Mouse (Mus musculus) NIH3T3 (cell line): ENCODE results near the gene Pld1.
A peak's percentile ranks its signal among the peaks of the same experiment; 100 is the strongest.
"Not testable (repeated sequence)": the region's sequence is repeated elsewhere in the genome, so short reads cannot be mapped to it uniquely, and the experiment has no call there.

Source experiments
- DNase-seq: peaks from one replicate; pipeline ENCODE4 v3.0.0-alpha.2; 2012; ENCODE audit warnings: low read depth

Gene Pld1

DNA sequence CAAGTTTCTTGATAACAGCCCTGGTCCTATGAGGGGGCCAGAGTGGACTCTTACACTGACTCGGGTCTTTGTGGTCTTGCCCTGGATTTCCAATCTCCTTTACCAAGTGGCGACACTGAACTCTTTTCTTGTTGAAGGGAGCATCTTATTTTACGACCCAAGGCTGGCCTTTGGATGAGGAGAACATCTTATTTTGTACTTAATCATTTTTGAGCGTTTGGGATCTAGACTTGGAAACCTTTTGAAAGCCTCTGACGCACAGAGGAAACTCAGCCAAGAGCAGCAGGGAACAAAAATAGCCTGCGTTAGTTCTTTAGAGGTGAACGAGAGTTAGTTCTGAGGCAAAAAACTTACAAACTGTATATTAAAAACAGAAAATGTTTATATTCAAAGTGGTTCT is 4.5 kb downstream of the Pld1 start:
- peak; percentile 14 for DNase-seq

DNA sequence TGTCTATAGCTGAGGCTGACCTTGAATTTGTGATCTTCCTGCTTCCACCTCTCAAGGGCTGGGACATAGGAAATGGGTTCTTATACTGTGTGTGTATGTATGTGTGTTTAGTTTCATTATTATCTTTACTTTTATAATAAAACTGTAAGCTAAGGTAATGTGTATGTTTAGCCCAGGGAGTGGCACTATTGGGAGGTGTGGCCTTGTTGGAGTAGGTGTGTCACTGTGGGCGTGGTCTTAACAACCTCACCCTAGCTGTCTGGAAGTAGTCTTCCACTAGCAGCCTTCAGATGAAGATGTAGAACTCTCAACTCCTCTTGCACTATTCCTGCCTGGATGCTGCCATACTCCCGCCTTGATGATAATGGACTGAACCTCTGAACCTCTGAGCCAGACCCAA is 6.9 kb downstream of the Pld1 start:
- DNase-seq = not testable (repeated sequence)

DNA sequence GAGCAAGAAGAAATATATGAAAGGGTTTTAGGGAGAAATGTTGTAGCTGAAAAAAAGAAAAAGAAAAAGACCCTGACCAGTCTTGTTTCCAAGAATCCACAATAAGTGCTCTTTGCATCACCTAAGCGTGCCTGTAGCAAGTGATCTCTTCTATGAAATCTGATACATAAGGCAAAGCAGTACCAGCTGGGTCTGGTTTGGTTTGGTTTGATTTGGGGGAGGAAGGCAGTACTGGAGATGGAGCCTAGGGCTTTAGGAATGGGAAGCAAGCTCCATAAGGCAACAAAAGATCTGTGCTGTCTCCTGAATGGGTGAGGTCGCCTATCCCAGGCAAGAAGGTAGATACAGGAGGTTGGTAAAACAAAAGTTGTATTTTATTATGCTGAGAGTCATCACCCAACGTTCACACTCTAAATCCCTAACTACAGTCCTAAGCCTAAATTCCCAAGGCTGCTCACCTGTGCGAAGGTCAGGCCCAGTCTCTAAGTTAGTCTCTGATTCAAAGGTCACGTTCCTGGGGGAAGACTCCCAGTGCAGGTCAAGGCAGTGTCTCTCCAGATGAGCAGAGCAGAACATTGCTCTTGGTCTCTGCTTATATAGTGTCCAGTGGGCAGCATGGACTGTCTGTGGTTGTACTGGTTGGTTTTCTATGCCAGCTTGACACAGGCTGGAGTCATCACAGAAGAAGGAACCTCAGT is 10.8 kb downstream of the Pld1 start:
- DNase-seq = no peak

- DNase-seq = no peak
Observed at GRCm38 (mm10) chr3:27949873-27950250, 11.4 kb downstream of the Pld1 start.

GRCm38 (mm10) chr3:27950726-27951125 is 12.2 kb downstream of the Pld1 start:
- DNase-seq = no peak

DNA sequence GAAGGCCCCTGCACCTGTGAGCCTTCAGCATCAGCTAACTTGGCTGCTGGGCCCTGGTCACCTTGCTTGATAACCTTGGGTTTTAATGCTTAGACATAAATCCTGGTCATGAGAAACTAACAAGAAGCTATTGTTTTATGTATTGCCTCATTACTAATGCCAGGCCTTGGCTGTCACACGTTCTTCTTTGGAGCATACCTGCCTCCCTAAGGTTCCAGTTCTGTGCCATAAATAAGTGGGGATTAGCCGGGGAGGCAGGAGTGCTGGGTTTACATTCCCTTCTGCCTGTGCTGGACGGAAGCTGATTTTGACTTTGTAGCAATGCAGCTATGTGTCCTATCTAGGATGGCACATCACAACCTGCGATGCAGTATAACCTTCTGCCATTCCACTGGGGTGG is 13.2 kb downstream of the Pld1 start:
- DNase-seq = no peak

DNA sequence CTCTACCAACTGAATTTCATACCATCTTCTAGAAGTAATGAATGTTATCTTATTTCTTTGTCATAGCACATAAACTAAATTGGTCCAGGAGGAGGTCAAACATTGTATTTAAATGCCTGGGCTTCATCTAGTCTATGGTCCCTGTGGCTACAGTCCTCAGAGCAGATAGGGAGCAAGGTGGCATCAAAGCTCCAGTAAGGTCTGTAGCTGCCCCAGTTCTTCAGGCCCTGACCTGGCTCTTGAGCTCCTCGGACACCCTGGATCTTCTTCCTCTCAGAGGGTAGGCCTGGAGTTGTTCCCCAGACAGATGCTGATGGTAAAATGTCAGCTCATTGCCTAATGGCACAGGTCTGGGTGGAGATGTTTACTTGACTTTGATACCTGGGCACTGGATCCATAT is 17.5 kb downstream of the Pld1 start:
- no peak for DNase-seq

DNA sequence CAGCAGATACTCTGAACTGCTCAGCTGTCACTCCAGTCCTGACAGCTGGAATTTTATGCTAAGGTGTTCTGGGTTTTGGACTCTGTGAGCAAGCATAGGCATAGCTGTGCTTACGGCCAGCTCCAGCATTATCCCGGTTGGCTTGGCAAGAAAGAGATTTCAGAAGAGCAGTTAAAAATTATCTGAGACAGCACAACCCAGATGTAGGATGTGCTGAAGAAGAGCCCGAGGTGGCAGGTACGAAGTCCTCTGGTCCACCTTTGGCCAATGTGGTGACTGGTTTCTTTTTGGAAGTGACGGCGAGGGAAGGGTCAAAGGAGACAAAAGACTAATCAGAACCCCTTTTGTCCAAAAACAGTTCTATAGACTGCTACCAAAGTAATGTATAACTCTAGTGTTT is 20.7 kb downstream of the Pld1 start:
- DNase-seq = no peak

- no peak for DNase-seq
Observed at GRCm38 (mm10) chr3:27961162-27961561, 22.7 kb downstream of the Pld1 start.

- DNase-seq = no peak
Observed at GRCm38 (mm10) chr3:27963795-27964201, 25.3 kb downstream of the Pld1 start.

GRCm38 (mm10) chr3:27968671-27969070 is 30.2 kb downstream of the Pld1 start:
- no peak for DNase-seq

DNA sequence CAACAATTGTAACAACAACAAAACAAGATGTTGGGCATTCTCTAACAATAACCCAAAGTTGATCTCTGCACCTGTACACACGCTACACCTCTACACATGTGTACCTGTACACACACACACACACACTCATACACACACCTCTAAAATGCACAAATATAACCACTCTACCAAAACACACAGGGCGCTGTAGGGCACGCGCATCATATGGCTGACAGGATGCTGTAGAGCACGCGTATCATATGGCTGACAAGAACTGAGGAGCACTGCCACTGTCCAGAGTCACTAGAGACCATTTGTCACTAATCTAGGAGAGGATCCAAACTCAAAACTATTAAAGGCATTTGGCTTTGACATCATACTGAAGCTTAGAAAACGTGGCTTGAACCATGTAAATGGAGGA is 35.4 kb downstream of the Pld1 start:
- no peak for DNase-seq

- no peak for DNase-seq
Observed at GRCm38 (mm10) chr3:27974981-27975380, 36.5 kb downstream of the Pld1 start.

DNA sequence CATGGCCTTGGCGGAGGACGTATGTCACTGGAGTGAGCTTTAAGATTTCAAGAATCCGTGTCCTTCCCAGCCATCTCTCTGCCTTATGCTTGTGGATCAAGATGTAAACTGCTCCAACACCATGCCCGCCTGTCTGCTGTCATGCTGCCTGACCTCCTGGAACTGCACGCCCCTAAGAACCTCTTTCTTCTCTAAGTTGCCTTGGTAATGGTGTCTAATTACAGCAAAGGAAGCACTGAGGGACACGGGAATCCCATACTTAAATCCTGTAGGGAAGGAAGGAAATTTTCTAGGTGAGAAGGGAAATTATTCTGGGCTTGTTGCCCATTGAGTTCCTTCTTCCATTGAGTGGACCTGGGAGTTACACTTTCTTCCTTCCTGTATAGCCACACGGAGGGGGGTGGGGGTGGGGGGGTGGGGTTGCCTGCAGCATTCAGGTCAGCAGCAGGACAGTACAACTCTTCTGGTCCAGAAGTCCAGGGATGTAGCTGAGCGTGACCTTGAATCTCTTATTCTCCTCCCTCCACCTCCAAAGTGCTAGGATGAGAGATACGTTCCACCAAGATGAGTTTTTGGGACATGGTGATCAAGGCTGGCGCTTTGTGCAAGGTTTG is 38.5 kb downstream of the Pld1 start:
- no peak for DNase-seq

DNA sequence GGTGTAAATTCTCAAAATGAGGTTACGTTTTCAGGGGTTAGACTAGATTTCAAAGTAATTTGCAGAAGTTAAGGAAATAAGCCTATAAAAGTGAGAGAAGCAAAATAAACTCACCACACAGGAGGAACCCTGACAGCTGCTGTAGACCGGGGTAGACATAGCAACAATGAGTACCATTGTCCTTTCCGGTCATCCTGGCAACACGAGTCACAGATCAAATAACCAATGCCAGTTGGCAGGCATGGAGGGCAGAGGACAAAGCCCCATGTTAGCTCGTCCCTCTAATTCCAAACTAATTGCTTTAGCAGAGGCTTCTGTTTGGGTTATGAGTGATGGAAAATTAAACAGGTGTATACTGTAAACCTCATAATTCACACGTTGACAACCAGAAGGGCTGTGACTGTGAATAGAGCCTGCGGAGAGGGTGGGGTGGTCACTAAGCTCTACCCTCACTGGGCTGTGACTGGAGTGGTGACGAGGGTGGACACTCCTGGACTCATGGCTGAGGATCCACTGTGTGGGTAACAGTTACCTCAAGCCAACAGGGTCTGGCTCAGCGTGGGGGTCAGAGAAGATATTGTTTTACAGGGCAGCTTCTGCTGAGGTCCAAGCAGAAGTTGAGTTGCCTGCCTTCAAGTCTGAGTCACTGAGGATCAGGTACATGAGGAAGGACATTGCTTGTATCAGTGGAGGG is 39.7 kb downstream of the Pld1 start:
- DNase-seq = no peak

DNA sequence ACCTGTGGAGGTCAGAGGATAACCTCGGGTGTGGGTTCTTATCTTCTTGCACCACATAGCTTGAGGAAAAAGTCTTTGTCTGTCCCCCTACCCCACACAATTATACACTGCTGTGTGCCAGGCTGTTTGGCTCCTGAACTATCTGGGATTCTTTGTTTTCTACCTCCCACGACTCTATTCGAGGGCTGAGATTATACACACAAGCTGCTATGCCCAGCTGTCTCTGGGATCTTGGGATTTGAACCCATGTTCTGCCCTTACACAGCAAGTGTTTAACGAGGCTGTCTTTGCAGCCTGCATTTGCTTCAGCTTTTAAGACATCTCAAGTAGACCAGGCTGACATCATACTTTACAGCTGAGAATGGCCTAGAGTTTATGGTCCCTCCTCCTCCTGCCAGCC is 43.1 kb downstream of the Pld1 start:
- no peak for DNase-seq

- peak; percentile 81 for DNase-seq
Observed at GRCm38 (mm10) chr3:27982436-27983017, 44.0 kb downstream of the Pld1 start.

DNA sequence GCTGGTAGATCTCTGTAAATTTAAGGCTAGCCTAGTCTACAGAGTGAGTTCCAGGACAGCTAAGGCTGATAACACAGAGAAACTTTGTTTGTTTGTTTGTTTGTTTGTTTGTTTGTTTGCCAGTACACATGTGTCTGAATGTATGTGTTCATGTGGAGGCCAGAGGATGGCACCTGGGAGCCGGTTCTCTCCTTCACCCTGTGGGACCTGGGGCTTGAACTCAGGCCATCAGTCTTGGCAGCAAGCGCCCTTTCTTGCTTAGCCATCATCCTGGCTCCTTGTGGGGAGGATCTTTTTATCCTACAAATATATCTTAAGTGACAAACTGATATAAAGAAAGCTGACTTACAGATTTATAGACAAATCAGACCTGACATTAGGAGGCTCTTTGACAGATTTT is 44.8 kb downstream of the Pld1 start:
- no peak for DNase-seq

DNA sequence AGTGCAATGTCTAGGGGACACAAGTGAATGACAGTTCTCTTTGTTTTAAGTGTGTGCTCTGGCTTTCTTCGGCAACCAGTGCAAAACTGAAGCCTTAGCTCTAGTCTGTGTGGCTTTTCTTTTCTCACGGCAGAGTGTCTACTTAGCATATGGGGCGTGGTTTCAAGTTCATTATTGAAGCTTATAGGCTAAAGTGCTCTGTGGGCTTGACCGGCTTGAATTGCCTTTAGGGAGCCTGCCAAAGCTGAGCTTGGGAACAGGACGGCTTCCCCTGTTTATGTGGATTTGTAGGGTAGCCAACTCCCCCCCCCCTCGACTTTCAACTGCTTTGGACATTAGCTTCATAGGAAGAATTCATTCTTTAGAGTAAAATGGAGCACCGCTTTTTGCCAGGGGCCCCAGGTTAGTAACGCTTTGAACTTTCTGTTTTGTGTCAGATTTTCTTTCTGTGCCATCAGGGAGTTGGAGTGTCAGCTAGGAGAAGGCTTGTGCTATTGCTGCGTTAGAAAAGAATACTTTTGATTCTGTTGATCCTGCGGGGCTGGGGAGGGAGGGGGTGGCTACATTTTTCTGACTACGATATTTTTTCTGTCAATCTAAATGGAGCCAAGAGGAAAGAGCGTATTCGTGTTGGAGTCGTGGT is 45.6 kb downstream of the Pld1 start:
- peak; percentile 83 for DNase-seq

DNA sequence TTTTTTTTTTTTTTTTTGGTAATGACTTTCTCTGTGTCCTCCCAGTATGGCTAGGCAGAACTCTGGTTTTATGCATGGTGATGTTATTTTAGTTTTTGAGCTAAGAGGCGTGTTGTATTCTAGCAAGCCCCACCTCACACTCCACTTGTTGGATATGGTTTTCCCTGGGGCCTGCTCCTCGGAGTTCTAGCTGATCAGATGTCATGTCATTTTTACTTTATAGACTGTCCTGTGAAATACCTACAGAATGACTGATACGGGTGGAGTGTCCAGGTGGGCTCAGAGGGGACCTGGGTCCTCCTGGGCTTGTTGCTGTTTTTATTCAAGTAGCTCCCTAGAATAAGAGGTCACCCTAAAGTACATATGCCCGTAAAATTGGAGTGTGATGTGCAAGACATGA is 46.1 kb downstream of the Pld1 start:
- DNase-seq = no peak

GRCm38 (mm10) chr3:27985344-27985743 is 46.8 kb downstream of the Pld1 start:
- DNase-seq = no peak

DNA sequence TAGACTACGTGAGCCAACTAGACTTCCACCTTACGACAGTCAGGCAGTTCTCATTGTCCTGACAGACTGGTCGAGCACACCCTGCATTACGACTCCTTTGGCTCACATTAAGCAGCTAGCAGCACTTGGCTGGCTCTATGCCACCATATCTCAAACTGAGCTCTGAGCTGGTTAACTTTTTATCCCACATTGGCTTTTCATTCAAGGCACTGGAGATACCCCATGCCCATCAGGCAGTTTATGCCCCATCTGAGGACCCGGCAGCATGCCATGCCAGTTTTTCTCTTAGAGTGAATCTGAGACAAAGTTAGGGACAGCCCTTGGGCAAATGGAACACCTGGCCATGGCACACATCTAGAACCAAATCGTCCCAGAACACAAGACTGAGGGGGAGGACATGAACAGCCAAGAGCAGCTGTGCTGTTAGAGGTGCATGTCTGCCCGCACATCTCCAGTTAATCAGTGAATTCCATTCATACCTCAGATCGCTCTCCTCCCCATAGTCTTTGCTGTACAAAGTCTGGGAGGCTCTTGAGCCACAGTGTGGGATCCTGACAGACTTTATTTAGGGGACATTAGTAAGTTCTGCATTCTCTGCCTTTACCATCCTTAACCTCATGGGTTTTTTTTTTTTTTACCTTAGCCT is 49.5 kb downstream of the Pld1 start:
- DNase-seq = peak; percentile 31
